Mouse (Mus musculus): ENCODE measurements around the gene Skap2. TPM values are rescaled to one million over a fixed set of nuclear protein-coding genes. Genes with fewer than 3 reads are reported as not detected.

The Skap2 gene
- polyA plus RNA-seq, 1 experiment from 2014 or later: 78.5 TPM

DNA sequence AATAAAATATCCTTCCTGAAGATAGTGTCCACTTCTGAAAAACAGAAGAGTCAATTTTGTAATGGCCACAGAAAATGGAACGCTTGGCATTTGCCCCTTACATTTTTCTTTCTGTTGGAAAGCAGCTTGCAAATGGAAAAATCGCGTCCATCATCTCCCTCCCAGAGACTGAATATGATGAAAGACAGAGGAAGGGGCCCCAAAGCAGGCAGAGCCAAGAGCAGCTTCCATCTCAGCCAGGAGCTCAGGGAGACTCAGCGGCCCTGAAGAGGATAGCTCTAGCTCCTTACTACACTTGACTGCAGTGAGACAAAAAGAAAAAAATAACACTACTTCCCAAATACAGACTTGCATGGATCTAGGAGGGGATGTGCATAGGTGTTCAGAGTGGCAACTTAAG, 122.5 kb downstream of the Skap2 start:
- Histone ChIP-seq H3K4me2 (replicated peaks; ENCODE audit: low read depth, low read length) (no peak overlapping the region), H3K4me3 (ENCODE audit: low read depth, low read length) (no peak overlapping the region), H3K27ac (ENCODE audit: low read length) (0 out of 2 replicates have a peak overlapping the region, but pooled peaks have one; percentile 2), H3K4me1 (ENCODE audit: insufficient read depth, low read depth, low read length) (peaks cover 12% of the 10 kb centered on the region), H3K27me3 (replicated peaks; ENCODE audit: insufficient read depth, low read length) (no peaks in the 10 kb centered on the region), H3K9ac (replicated peaks; ENCODE audit: low read depth) (no peak overlapping the region), H3K36me3 (ENCODE audit: insufficient read depth, low read length) (no peaks in the 10 kb centered on the region), H3K9me3 (ENCODE audit: low read length) (no peaks in the 10 kb centered on the region)
- 42% methylated on average over 4 of the region's 4 CpGs for WGBS
- TF ChIP-seq CTCF (IDR thresholded peaks at IDR 0.05): no peak
- TF ChIP-seq EP300 (IDR thresholded peaks at IDR 0.05): no peak
- ATAC-seq: no peak; the same call in 1 of the 2 replicates
- peak; percentile 57 for DNase-seq (ENCODE audit: low spot score)

DNA sequence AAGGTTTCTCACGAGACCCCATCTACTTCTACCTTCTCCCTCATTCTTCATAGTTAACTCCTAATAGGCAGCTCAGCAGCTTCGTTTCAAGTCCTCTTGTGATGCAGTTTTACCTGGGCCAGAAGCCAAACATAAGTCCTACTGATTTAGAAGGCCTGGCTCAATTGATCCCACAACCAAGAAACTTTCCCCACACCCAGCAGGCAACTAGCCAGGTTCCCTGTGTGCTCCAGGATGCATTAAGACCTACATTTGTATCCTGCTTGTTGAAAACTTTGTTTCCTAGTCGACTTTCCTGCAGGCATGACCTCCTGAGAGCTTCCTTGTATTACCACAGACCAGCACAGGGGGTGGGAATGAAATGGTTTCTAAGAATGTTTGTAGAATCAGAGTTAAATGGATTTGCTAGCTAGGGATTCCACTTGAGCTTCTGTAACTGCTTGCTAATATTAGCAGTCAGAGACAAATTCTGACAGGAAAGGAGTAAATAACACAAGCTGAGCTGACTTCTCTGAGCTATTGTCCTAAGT, 125.4 kb downstream of the Skap2 start:
- TF ChIP-seq EP300 (IDR thresholded peaks at IDR 0.05): peak; percentile 23; the same call in 1 of the 2 replicates
- TF ChIP-seq CTCF (IDR thresholded peaks at IDR 0.05): peak; percentile 33
- Histone ChIP-seq H3K4me2 (replicated peaks; ENCODE audit: low read depth, low read length) (no peak overlapping the region), H3K36me3 (ENCODE audit: insufficient read depth, low read length) (no peaks in the 10 kb centered on the region), H3K9me3 (ENCODE audit: low read length) (no peaks in the 10 kb centered on the region), H3K27me3 (replicated peaks; ENCODE audit: insufficient read depth, low read length) (no peaks in the 10 kb centered on the region), H3K27ac (ENCODE audit: low read length) (peak overlapping the region; percentile 59), H3K4me1 (ENCODE audit: insufficient read depth, low read depth, low read length) (peaks cover 12% of the 10 kb centered on the region), H3K9ac (replicated peaks; ENCODE audit: low read depth) (no peak overlapping the region), H3K4me3 (ENCODE audit: low read depth, low read length) (no peak overlapping the region)
- DNase-seq (ENCODE audit: low spot score) (peak; percentile 77), ATAC-seq (peak; percentile 53)
- WGBS: 14% methylated on average over 3 of the region's 3 CpGs

DNA sequence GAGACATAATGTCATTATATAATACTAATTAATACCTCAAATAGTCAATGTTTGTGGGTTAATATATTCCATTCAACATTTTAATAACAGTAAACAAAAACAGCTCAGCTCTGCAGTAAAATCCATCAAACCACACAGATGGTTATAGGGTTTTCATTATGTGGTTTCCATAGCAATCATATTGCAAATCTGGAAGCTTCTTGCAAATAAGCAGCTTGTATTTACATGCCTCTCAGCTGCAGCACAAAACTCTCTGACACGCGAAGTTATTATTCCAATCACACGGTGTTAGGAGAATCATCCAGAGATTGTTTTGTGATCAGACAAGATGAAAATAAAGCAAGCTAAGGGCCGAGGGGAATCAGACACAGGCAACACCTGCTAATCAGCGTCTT, 129.5 kb downstream of the Skap2 start:
- ATAC-seq: no peak
- 62% methylated on average over 5 of the region's 5 CpGs for WGBS
- Histone ChIP-seq H3K4me2 (replicated peaks; ENCODE audit: low read depth, low read length) (no peak overlapping the region), H3K27me3 (replicated peaks; ENCODE audit: insufficient read depth, low read length) (no peaks in the 10 kb centered on the region), H3K36me3 (ENCODE audit: insufficient read depth, low read length) (no peaks in the 10 kb centered on the region), H3K9me3 (ENCODE audit: low read length) (no peaks in the 10 kb centered on the region), H3K27ac (ENCODE audit: low read length) (no peak overlapping the region), H3K9ac (replicated peaks; ENCODE audit: low read depth) (no peak overlapping the region), H3K4me1 (ENCODE audit: insufficient read depth, low read depth, low read length) (peaks cover 15% of the 10 kb centered on the region), H3K4me3 (ENCODE audit: low read depth, low read length) (no peak overlapping the region)
- no peak for DNase-seq (ENCODE audit: low spot score)
- TF ChIP-seq EP300 (IDR thresholded peaks at IDR 0.05): no peak
- TF ChIP-seq CTCF (IDR thresholded peaks at IDR 0.05): no peak

DNA sequence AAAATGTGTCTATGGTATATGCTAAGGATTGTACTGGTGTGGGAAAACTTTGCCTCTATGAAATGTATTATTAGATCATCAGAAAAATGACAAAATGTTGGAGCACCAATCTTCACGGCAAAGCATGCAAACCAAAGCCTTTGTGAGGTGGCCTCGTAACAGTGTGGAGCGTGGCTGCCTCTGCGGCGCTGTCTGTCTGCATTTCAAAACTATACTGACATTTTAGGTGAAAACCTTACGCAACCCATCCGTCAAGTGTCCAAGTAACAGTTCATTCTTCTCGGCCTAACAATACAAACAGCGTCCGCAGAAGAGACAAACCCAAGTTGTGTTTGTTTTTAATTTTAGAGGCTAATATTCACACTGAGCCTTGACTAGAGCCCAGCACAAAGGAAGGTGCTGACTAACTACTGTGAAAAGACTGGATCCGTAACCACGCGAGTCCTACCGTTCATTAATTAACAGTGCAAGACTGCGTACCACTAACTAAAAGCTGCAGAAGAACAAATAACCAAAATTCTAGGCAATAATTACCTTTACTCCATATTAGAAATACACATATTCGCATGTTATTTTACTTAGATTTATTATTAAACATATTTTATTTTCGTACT, 130.0 kb downstream of the Skap2 start:
- H3K36me3 ChIP-seq (ENCODE audit: insufficient read depth, low read length): no peaks in the 10 kb centered on the region
- H3K9ac ChIP-seq (replicated peaks; ENCODE audit: low read depth): no peak overlapping the region
- no peak for ATAC-seq
- H3K9me3 ChIP-seq (ENCODE audit: low read length): no peaks in the 10 kb centered on the region
- H3K4me2 ChIP-seq (replicated peaks; ENCODE audit: low read depth, low read length): no peak overlapping the region
- H3K4me3 ChIP-seq (ENCODE audit: low read depth, low read length): no peak overlapping the region
- WGBS: 51% methylated on average over 17 of the region's 17 CpGs
- no peak overlapping the region for H3K27ac ChIP-seq (ENCODE audit: low read length)
- H3K4me1 ChIP-seq (ENCODE audit: insufficient read depth, low read depth, low read length): peaks cover 15% of the 10 kb centered on the region
- DNase-seq (ENCODE audit: low spot score): peak; percentile 52
- no peaks in the 10 kb centered on the region for H3K27me3 ChIP-seq (replicated peaks; ENCODE audit: insufficient read depth, low read length)
- TF ChIP-seq CTCF (IDR thresholded peaks at IDR 0.05): no peak
- no peak for TF ChIP-seq EP300 (IDR thresholded peaks at IDR 0.05)

DNA sequence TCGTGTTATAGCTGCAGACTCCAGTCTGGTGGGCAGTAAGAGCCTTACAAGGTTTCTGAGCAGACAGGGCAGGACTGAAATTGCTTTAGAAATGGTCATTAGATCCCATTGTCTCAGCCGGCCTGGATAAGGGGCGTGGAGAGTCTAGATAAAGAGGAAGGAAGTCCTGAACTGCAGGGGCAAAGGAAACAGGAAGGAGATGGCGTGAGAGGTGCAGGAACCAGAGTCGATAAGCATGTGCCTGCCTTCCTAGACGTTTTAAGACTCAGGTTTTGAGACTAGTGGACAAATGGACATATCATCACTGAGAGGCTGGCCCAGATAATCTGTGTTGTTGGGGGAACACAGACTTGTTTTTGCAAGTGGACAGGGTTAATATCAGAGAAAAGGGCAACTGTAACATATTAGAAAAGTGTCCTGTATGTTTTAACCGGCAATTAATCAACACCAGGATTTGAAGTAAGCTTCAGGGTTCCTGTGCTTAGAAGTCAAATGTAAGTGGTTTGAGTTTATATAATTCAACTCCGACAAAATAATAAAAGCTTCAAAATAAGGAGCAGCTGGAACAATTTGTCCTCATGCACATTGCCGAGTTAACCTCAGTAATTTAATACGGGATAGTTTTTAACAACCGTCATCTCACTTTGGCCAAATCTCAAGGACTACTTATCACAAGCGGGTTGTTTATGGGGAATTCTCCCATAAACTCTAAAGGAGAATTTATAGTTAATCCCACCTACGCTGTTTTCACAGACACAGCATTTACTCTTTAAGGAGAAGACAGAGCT, 131.0 kb downstream of the Skap2 start:
- peak; percentile 77 for DNase-seq (ENCODE audit: low spot score)
- TF ChIP-seq CTCF (IDR thresholded peaks at IDR 0.05) (no peak; the same call in 1 of the 2 replicates), EP300 (IDR thresholded peaks at IDR 0.05) (peak; percentile 90)
- Histone ChIP-seq H3K27me3 (replicated peaks; ENCODE audit: insufficient read depth, low read length) (no peaks in the 10 kb centered on the region), H3K9me3 (ENCODE audit: low read length) (no peaks in the 10 kb centered on the region), H3K27ac (ENCODE audit: low read length) (peak overlapping the region; percentile 85), H3K4me3 (ENCODE audit: low read depth, low read length) (no peak overlapping the region), H3K9ac (replicated peaks; ENCODE audit: low read depth) (no peak overlapping the region), H3K4me1 (ENCODE audit: insufficient read depth, low read depth, low read length) (peaks cover 9% of the 10 kb centered on the region; the same call in 1 of the 2 replicates), H3K4me2 (replicated peaks; ENCODE audit: low read depth, low read length) (no peak overlapping the region; the same call in 1 of the 2 replicates), H3K36me3 (ENCODE audit: insufficient read depth, low read length) (no peaks in the 10 kb centered on the region)
- peak; percentile 73 for ATAC-seq
- WGBS: 28% methylated on average over 13 of the region's 13 CpGs

DNA sequence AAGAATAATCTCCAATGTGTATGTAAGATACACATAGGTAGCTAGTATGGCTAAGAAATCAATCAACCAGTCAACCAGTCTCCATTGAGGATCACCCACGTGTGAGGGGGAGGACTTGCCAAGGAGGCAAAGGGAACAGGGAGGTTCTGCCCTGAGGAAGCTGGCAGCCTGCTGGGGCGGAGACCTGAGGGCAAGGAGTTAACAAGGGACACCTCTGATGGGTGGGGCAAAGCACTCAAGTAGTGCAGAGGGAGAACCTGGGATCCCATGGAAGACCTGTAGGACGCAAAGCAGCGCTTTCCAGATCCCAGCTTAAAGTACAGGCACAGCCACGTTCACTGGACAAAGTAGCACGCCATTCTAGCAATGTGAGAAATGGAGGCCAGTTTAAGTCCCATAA, 131.6 kb downstream of the Skap2 start:
- no peak overlapping the region for H3K4me3 ChIP-seq (ENCODE audit: low read depth, low read length)
- H3K27me3 ChIP-seq (replicated peaks; ENCODE audit: insufficient read depth, low read length): no peaks in the 10 kb centered on the region
- ATAC-seq (peak; percentile 53), DNase-seq (ENCODE audit: low spot score) (no peak)
- TF ChIP-seq EP300 (IDR thresholded peaks at IDR 0.05) (no peak), CTCF (IDR thresholded peaks at IDR 0.05) (no peak)
- H3K4me2 ChIP-seq (replicated peaks; ENCODE audit: low read depth, low read length): no peak overlapping the region; the same call in 1 of the 2 replicates
- no peaks in the 10 kb centered on the region for H3K36me3 ChIP-seq (ENCODE audit: insufficient read depth, low read length)
- H3K9me3 ChIP-seq (ENCODE audit: low read length): no peaks in the 10 kb centered on the region
- H3K9ac ChIP-seq (replicated peaks; ENCODE audit: low read depth): no peak overlapping the region
- WGBS: 47% methylated on average over 6 of the region's 6 CpGs
- peak overlapping the region; percentile 85 for H3K27ac ChIP-seq (ENCODE audit: low read length)
- H3K4me1 ChIP-seq (ENCODE audit: insufficient read depth, low read depth, low read length): peaks cover 9% of the 10 kb centered on the region; the same call in 1 of the 2 replicates

All from lung, postnatal 0 days (tissue).